Mouse (Mus musculus): ENCODE results near the gene Rbms1.

Gene Rbms1

GRCm38 (mm10) chr2:60706866-60707265 is 256.1 kb downstream of the Rbms1 start:
- DNase-seq = no peak

- DNase-seq = no peak
Measured at GRCm38 (mm10) chr2:60705426-60705825, 257.6 kb downstream of the Rbms1 start.

- peak; percentile 61 for DNase-seq
Measured at GRCm38 (mm10) chr2:60703315-60703714, 259.7 kb downstream of the Rbms1 start.

- no peak for DNase-seq
Measured at GRCm38 (mm10) chr2:60700956-60701355, 262.0 kb downstream of the Rbms1 start.
